Mouse (Mus musculus) brain, embryonic 14.5 days (tissue): Measurements from ENCODE around the gene Ints5.

ENCODE experiments used
- CTCF ChIP-seq: fragments of 200-500 bp; IDR thresholded peaks from 2 replicates; pipeline ENCODE4 v1.5.1; 2012; ENCODE audit warnings: inconsistent platforms, mild to moderate bottlenecking, moderate library complexity, borderline replicate concordance; ENCODE audit not compliant: insufficient read depth, insufficient read length; ENCODE audit errors: extremely low read depth
- POLR2A ChIP-seq: fragments of 200-500 bp; IDR thresholded peaks from 2 replicates; pipeline ENCODE4 v1.6.1; 2012; ENCODE audit warnings: mild to moderate bottlenecking, inconsistent platforms, borderline replicate concordance; ENCODE audit not compliant: poor library complexity, insufficient read depth, insufficient read length, severe bottlenecking; ENCODE audit errors: extremely low read depth

DNA sequence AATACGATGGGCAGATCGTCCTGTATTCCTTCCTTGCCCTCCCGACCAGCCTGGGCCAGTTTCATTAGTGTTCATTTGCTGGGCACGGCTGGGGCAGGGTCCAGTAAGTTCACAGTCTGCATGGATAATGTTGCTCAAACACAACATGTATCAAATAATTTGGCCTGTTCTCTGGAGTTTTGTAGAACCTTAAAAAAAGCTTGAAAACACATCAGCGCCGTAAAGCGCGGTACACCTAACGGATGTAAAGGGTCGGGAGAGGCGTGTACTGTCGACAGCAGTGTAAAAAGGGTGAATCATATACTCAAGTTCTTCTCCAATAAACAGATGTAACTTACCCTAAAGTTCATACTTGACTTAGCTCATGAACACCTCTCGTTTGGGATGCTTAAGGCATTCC is 5.8 kb downstream of the Ints5 start:
- TF ChIP-seq POLR2A, result no peak
- TF ChIP-seq CTCF, result no peak
